Mouse (Mus musculus): Measurements from ENCODE around the gene Hoxd13.

Hoxd13 gene

DNA sequence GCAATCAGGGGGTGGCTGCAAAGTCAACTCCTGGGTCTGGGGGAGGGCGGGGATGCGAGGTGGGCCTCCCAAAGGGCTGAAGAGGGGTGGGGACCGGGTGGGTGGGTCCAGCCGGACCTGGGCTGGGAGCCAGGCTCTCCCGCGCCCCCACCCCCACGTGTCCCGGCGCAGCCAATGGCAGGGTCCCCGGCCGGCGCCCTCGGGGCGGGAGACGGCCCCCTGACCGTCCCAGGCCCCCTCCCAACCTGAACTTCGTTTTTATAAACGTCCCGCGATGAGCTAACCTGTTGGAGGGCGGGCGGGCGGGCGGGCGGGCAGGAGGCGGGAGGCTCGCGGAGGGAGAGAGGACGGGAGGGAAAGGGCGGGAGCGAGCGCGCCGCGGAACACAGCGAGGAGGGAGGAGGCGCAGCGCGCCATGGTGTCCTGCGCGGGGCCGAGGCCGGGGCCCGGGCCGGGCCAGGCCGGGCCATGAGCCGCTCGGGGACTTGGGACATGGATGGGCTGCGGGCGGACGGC lies at the start of gene Hoxd13:
Hoxd13 (plus strand) TSS at position 469 of the 516 bp plus-strand sequence.
- in situ Hi-C loops (cut with MboI, MseI): loop anchor here (25.0 kb wide), 1 partner anchor 706 kb away; no protein-coding TSS in a partner anchor

DNA sequence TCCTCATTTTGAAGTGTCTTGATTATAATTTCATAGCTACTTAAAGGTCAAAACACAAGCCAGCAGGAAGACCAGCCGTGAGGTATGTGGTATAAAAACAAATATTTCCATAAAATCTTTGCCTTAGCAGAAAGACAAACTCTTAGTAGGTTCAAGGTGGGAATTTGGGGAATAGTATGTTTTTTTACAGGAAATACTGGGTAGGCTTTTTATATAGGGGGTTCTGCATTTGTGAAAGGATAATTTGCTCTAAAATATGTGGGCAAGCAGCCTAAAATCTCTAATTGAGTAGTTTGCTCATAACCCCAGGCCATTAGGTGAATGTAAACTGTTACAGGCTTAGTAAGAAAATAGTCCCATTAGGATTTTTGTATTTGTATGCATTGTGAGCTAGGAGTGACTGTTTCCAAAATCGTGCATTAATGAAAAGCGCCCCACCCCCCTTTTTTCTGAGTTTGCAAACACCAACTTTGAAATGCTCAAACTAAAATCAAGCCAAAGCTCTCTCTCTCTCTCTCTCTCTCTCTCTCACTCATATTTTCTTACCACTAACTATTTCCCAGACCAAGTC lies 48.3 kb upstream of the Hoxd13 start:
- in situ Hi-C loops (cut with MboI, MseI): no loop called here

DNA sequence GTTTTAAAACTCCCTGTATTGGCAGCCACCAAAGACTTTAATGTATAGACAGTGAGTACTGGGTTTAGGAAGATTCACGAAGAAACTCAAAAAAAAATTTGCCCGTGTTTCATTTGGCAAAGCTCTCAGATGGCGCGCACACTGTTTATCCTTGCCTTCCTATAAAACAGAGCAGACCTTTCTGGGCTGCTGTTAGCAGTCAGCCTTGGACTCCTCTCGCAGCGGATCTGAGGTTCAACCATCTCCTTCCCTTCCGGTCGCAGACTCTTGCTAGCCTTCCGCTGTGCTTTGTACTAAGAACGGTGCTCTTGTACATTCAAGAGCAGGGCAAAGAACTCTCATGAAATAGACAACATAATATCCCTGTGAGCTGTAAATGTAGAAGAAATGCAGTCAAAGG lies 47.7 kb upstream of the Hoxd13 start:
- in situ Hi-C loops (cut with MboI, MseI): no loop called here

DNA sequence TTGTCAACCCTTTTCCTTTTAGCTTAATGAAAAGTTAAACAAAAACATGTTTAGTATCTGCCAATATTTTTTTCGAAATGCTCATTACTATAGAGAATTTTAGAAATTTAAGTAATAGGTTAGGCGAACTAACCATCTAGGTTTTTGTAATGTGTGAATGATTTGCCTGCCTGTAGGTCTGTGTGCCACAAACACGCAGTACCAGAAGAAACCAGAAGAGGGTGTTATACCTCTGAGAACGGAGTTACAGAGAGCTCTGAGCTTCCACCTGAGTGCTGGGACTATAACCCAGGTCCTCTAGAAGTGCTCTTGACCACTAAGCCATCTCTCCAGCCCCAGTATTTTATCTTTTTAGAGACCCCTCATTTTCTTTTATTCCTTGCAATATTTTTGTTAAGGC lies 32.7 kb upstream of the Hoxd13 start:
- in situ Hi-C loops (cut with MboI, MseI): no loop called here

DNA sequence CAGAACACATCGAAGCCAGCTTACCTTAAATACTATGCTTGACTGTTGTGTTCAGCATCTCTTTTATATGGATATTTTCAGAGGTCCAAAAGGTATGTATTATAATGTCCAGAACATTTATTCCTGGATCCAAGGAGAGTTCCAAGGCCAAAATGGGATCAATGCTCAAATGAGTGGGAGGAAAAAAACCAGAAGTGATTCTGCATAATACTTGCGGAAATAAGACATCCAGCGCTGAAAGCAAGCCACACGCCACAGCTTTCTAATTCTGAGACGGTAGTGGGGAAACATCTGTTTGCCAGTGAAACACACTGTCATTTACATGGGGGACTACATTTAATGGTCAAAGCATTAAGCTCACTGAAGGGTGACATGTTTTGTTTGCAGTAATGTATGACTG lies 25.7 kb upstream of the Hoxd13 start:
- in situ Hi-C loops (cut with MboI, MseI): no loop called here

DNA sequence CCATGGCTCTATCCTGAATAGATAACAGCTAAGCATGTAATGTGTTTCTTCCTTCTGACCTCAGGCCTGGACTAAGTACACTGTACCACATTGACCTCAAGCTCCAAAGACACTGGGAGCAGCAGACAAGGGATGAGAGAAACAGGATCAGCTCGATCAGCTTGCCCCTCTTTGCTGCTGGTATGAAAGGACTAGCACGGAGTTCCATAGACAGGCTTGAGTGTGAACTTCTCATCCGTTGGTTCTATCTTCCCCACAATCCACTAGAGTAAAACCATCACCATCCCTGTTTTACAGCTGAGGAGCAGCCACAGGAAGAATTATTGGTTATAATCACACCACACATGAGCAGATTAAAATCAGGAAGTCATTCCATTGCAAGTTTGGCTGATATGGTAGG lies 22.5 kb upstream of the Hoxd13 start:
- in situ Hi-C loops (cut with MboI, MseI): loop anchor here (5.0 kb wide), 2 partner anchors 358 to 578 kb away; no protein-coding TSS in a partner anchor

DNA sequence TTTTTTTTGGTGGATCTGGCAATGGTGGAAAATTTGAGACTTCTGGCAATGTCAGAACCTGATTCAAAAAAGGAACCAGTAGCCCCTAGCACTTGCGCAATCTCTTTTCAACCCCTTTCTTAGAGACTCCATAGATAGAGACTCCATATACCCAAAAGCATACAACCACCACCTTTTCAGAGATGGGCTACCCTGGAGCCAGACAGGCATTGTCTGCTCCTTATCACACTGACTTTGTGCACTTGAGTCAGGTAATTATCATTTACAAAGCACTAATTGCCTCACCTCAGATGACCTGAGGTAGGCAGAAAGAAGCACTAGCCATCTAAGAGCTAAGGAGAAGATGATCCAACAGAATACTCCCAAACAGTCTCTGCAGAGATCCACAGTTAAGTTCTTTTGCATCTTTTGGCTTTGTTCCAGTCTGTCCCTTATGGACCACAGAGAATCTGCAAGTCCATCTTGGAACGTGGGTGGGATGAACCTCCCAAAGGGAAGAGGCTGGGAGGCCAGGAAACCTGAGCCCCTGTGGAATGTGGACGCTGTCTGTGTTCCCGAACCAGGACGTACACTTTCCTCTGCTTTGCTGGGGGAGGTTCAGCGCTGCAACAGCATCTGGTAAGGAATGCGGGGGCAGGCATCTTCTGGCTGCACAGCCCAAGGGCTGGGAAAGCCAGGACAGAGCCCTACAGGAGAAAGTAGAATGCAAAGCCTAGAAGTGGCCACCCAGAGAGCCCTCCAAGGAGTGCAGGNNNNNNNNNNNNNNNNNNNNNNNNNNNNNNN lies 20.8 kb upstream of the Hoxd13 start:
- in situ Hi-C loops (cut with MboI, MseI): loop anchor here (5.0 kb wide), 2 partner anchors 360 to 580 kb away; no protein-coding TSS in a partner anchor

DNA sequence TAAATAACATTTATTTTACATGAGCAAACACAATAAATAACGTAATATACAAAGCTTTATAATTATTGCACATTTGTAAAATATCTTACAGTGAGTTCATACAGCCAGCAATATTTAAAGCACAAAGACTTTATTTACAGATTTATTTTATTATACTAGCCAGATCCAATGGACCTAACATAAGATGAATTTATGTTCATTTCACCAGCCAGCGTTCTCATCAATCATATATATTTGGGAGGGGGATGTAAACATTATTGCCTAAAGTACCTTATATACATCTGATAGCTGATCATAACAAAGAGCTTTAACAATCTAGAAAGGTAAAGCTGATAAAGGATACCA lies 15.1 kb upstream of the Hoxd13 start:
- in situ Hi-C loops (cut with MboI, MseI): loop anchor here (25.0 kb wide), 1 partner anchor 691 kb away; no protein-coding TSS in a partner anchor

DNA sequence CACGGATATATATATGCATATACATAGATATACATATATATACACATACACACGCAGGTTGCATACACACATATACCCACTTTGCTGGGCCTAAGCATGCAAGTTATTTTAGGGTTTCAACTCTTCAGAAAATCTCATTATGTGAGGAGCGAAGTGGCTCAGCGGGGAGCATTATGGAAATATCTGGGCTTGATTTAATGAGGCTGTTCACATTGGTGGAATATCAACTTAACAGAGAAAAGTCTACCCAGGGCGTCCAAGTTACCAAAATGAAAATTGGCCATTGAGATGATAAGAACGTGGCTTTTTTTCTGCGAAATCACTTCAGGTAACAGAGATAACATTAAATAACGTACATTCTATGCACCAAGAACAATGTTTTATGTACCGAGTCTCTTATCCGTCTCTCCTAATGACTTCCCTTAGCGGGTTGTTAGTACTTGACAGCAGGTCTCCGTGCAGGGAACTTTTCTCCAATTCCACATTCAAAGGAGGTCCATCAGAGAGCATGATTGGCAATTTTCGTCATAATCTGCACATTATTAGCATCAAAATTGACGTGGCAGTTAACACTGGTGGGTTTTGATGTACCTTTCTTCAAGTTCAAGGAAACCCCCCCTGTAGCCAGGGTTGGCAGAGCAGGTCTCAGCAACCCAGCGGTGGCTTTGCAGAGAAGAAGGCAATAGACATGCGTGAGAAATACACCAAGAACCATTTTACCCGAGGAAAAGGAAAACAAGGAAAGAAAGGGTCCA lies 14.2 kb upstream of the Hoxd13 start:
- in situ Hi-C loops (cut with MboI, MseI): loop anchor here (25.0 kb wide), 1 partner anchor 692 kb away; no protein-coding TSS in a partner anchor

DNA sequence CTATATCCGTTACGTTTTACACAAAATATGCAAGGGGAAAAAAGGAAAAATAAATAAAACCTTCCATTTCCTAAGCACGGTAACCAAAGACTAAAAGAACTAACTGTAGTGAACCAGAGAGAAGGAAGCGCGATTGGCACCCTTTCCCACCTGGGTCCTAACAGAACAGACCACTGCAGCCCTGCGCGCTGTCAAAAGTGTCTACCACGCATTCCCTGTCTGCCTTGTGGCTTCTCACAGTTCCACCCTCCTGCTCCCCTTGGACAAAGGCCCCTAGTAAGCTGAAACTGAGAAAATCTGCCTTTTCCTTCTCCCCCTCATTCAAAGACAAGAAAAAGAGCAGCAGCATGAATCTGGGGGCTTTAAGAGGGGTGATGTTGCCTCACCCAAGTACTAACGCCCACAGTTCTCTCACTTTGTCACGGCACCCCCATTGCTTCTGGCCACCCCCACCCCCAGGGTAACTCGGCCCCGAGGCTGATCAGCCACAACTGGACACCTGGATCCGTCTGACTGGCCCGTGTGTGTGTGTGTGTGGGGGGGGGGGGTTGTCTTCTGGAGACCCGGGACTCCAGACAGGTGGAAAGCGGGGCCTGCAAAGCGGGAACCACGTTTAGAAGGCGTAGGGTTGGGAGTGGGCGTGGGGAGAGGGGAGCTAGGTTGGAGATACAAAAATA lies 13.2 kb upstream of the Hoxd13 start:
- in situ Hi-C loops (cut with MboI, MseI): loop anchor here (25.0 kb wide), 1 partner anchor 693 kb away; no protein-coding TSS in a partner anchor

DNA sequence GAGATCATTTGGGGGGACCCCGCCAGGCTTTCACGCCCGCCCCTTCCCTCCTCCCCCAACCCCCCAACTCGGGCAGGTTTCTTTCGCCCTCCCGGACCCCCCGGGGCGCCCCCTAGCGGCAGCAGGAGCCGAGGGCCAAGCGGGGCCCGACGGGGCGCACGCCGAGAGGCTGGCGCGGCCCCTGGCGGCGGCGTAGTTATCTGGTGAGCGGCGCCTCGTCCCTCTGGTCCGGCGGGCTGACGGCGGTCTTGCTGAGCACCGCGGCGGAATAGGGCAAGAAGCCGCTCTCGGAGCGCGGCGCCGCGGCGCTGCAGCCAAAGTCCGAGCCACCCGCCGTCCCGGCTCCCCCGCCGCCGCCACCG lies 12.7 kb upstream of the Hoxd13 start:
- in situ Hi-C loops (cut with MboI, MseI): loop anchor here (25.0 kb wide), 1 partner anchor 693 kb away; no protein-coding TSS in a partner anchor

DNA sequence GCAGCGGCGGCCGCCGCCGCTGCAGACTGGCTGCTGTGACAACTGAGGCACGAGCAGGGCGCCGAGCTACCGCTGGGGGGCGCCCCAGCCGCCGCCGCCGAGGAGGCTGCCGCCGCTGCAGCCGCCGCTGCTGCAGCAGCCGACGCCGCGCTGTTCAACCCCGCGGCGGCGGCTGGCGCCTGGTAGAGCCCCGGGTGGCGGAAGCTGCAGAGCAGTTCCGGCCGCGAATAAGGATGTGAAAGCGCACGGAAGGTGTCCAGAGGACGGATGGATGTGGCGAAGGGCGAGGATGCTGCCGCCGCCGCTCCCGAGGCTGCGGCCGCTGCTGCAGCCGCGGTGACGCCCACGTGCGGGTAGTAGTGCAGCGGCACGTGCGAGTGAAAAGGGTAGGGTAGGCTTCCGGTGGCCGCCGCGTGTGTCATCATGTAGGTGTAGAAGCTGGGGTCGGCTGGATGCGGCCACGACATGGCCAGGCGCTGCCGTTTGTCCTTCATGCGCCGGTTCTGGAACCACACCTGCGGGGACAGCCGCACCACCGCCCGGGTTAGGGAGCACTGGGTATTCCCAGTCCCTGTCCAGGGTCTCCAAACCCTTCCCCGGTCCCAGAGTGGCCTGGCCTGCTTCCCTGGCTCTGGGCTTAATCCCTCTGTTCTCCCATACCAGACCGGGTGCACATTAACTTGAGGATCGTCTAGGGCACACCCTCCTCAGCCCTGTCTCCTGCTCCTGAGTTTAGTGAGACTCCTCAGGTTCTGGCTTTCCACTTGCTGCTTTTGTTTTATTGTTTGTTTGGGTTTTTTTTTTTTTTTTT lies 12.1 kb upstream of the Hoxd13 start:
- in situ Hi-C loops (cut with MboI, MseI): loop anchor here (25.0 kb wide), 1 partner anchor 694 kb away; no protein-coding TSS in a partner anchor

DNA sequence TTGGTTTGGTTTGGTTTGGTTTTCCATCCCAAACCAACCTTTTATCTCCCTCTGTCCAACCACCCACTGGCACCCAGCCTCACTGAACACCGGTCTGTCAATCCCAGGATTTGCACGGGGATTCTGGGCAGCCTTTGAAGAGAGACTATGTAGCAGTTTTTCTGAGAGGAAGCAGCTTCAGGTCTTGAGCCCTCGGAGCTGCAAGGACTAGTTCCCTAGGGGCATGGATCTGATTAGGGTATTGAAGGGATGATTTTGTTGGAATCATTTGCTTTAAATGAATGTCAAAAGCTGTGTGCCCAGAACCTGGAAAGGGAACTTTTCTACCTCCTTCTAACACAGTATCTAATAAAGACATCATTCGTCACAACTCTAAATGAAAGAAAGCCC lies 11.5 kb upstream of the Hoxd13 start:
- in situ Hi-C loops (cut with MboI, MseI): loop anchor here (25.0 kb wide), 1 partner anchor 694 kb away; no protein-coding TSS in a partner anchor

DNA sequence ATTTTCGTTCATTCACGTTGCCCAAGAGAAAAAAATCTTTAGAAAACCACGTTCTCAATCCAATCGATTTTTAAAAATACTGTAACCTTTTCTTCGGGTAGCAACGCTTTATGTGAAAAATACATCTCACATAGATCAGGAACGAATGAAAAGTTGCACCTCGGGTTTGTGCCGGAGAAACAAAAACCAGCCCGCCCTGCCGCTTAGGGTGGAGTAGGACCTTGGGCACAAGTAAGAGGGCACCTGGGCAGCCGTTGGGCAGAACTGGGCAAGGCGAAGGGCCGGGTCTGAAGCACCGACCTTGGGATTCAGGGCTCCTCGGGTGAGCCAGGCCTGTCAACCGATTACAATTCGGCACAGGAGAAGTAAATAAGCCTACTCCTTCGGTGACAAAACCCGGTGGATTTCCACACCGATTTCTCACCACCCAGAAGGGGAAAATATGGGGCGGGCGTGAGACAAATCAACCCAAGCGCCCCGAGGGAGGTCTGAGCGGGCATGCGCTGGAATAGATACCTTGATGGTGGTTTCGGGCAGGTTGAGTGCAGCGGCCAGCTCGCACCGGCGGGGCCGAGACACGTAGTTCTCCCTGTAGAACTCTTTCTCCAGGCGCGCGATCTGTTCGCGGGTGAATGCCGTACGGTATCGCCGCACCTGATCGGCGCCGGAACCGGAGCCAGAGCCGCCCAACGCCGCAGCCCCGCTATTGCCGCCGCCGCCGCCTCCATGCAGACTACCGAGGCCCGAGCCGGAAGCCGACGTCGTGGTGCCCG lies 10.7 kb upstream of the Hoxd13 start:
- in situ Hi-C loops (cut with MboI, MseI): loop anchor here (25.0 kb wide), 1 partner anchor 695 kb away; no protein-coding TSS in a partner anchor

DNA sequence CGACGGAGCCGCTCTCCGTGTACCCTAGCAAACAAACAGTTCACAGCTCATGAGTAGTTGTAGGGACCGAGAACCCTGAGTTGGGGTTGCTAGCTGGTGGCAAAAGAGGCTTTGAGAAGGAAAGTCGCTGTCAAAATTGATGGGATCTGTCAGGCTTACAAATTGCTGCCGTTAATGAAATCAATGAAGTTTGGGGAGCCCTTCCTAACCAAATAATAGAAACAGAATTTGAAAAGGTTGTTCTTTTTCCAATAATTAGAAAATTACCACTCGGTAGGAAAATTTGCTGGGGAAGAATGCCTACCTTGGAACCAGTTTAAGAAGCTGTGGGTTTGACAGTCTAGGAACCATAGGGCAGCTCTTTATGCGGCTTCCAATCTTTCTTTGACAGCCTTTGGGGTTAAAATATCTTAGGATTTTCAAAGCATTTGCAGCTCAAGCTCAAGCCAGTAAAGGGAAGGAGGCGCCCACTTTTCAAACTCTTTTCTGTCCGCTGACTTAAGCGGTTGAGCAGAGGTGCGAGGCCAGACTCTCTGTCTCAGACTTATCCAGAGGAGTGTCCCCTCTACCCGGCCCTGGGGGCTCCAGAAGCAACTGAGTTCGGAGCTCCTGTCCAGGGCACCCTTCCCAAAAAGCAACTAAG lies 10.0 kb upstream of the Hoxd13 start:
- in situ Hi-C loops (cut with MboI, MseI): loop anchor here (25.0 kb wide), 1 partner anchor 696 kb away; no protein-coding TSS in a partner anchor

DNA sequence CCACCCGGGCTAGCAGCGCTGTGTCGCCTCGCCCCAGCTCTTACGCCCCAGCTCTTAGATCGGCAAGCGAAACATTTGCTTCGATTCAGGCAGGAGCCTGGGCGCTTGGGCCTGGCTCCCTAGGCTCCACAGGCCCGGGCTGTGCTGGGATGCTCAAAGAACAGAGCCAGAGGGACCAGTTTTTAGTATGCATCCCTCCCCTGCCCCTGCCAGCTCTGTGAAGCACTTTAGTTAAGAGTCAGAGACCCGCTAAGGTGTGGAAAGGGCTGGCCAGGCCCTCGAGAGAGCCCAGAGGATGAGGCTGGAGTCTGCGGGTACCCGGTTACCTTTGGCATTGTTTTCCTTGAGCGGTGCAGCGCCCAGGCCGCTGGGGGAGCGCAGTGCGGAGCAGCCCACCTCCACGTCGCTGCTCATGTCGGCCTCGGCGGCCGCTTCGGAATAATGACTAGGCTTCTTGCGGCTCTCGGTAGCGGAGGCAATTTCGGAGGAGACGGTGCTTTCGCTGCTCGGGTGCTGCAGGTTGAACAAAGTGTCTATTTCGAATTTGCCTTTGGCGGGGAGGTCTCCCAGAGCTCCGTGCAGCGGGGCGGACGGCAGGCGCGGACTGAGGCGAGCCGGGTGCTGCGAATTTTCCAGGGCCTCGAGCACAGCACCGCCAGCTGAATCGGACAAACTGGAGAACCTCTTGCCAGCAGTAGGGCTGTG lies 9.3 kb upstream of the Hoxd13 start:
- in situ Hi-C loops (cut with MboI, MseI): loop anchor here (25.0 kb wide), 1 partner anchor 697 kb away; no protein-coding TSS in a partner anchor

DNA sequence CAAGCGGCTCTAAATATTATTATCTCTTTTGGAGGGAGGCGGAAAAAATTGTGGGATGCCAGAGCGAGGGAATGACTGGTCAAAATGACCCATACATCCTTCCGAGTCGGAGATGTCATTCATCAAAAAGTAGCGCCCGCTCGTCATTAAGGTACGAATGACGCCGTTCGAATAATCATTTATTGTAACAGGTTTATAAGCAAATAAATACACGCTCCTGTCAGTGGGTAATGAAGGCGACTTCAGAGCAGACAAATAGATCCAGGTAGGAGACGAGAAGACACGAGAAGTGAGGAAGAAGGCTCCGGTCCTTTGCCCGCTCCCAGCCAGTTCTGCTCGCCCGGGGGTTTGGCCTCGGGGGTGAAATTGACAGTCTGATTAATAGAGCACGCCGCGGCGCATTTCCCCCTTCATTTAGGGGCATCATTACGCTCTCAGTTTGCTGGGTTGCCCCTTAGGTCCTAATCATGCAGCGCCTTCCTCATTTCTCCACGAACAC lies 8.6 kb upstream of the Hoxd13 start, which contains the start of gene Evx2:
Evx2 (minus strand) TSS at position 51 of the 499 bp plus-strand sequence.
- in situ Hi-C loops (cut with MboI, MseI): loop anchor here (25.0 kb wide), 1 partner anchor 697 kb away; no protein-coding TSS in a partner anchor

Data from T-helper 1 cell (primary cell).